Mouse (Mus musculus) cortical plate, adult 2 months (tissue): Measurements from ENCODE around the gene Vps52.

Experiments
- CTCF ChIP-seq: fragments of 200-500 bp; IDR thresholded peaks from 2 replicates; pipeline ENCODE4 v1.5.1; 2011; ENCODE audit warnings: mild to moderate bottlenecking, control low read depth, low read length; ENCODE audit not compliant: insufficient read depth; ENCODE audit errors: extremely low read depth
- POLR2A ChIP-seq: fragments of 200-500 bp; IDR thresholded peaks from 2 replicates; pipeline ENCODE4 v1.6.1; 2011; ENCODE audit warnings: mild to moderate bottlenecking, low read length, control low read depth; ENCODE audit not compliant: insufficient read depth; ENCODE audit errors: extremely low read depth

GRCm38 (mm10) chr17:33941381-33941780 lies 14.2 kb upstream of the Vps52 start:
- TF ChIP-seq CTCF (no peak), POLR2A (no peak)
